Mouse (Mus musculus) left cerebral cortex, postnatal 10 days (tissue): ENCODE measurements around the gene Gpr137. TPM values are rescaled to one million over a fixed set of nuclear protein-coding genes. Genes with fewer than 3 reads are reported as not detected.

Experiments used
- DNase-seq, 2 experiments: peaks; one replicate each; pipeline ENCODE4 v3.0.0; 2021 to 2022; ENCODE audit warnings: low spot score in 2 of 2, mixed read lengths in 1 of 2; ENCODE audit errors: extremely low spot score in 1 of 2
- intact Hi-C: fragments of 180-260 bp; cut with DNase I; formaldehyde crosslinking; loops from one replicate; pipeline ENCODE4 v1.15.1; 2025
- total RNA-seq, 2 experiments: library from RNA; stranded (reverse); gene quantifications; 2 replicates each; pipeline ENCODE4 v1.2.3; 2021

Gpr137 gene
- total RNA-seq, 2 experiments from 2014 or later, result 78.7 to 79.5 TPM

- DNase-seq, result peak; percentile 81 to 87
- intact Hi-C loops, result loop anchor here (5.0 kb wide), 1 partner anchor 34 kb away; the partner anchor contains the start of genes Bad and Gpr137
Measured at GRCm38 (mm10) chr19:6975537-6976521, 33.5 kb upstream of the Gpr137 start, which contains the start of gene Plcb3. Plcb3 (minus strand) TSS chr19:6976470.

- DNase-seq, result peak; percentile 62 to 93
- intact Hi-C loops, result loop anchor here (5.0 kb wide), 1 partner anchor 32 kb away; the partner anchor contains the start of genes Bad and Gpr137
Measured at GRCm38 (mm10) chr19:6974211-6975205, 32.2 kb upstream of the Gpr137 start, which contains the start of gene Ppp1r14b. Ppp1r14b (plus strand) TSS chr19:6974968.

- intact Hi-C loops, result no loop called here
Measured at GRCm38 (mm10) chr19:6973581-6974190, 31.4 kb upstream of the Gpr137 start.

GRCm38 (mm10) chr19:6972247-6972917 is 30.1 kb upstream of the Gpr137 start:
- intact Hi-C loops, result no loop called here
- no peak for DNase-seq

More at GRCm38 (mm10) chr19:6973581-6974190, 31.4 kb upstream of the Gpr137 start:
- no peak for DNase-seq

- no peak for DNase-seq
- intact Hi-C loops, result no loop called here
Measured at GRCm38 (mm10) chr19:6971644-6972043, 29.4 kb upstream of the Gpr137 start.

- DNase-seq, result no peak
- intact Hi-C loops, result no loop called here
Measured at GRCm38 (mm10) chr19:6970460-6971085, 28.3 kb upstream of the Gpr137 start.

- intact Hi-C loops, result no loop called here
- peak in 1 of 2 experiments; percentile 82 for DNase-seq
Measured at GRCm38 (mm10) chr19:6969665-6970381, 27.5 kb upstream of the Gpr137 start.

GRCm38 (mm10) chr19:6969291-6969664 is 27.0 kb upstream of the Gpr137 start:
- no peak for DNase-seq
- intact Hi-C loops, result no loop called here

- intact Hi-C loops, result no loop called here
Measured at GRCm38 (mm10) chr19:6968491-6969271, 26.4 kb upstream of the Gpr137 start.

GRCm38 (mm10) chr19:6956461-6956860 is 14.2 kb upstream of the Gpr137 start:
- DNase-seq, result no peak
- intact Hi-C loops, result no loop called here

More at GRCm38 (mm10) chr19:6968491-6969271, 26.4 kb upstream of the Gpr137 start:
- no peak for DNase-seq

- DNase-seq, result no peak
- intact Hi-C loops, result no loop called here
Measured at GRCm38 (mm10) chr19:6955424-6955823, 13.1 kb upstream of the Gpr137 start.

GRCm38 (mm10) chr19:6954046-6954445 is 11.8 kb upstream of the Gpr137 start:
- peak in 1 of 2 experiments; percentile 68 for DNase-seq
- intact Hi-C loops, result no loop called here

GRCm38 (mm10) chr19:6952712-6953037 is 10.4 kb upstream of the Gpr137 start:
- peak in 1 of 2 experiments; percentile 72 for DNase-seq
- intact Hi-C loops, result no loop called here

- peak; percentile 71 to 88 for DNase-seq
- intact Hi-C loops, result no loop called here
Measured at GRCm38 (mm10) chr19:6951994-6952711, 9.9 kb upstream of the Gpr137 start.

- peak; percentile 93 to 95 for DNase-seq
Measured at GRCm38 (mm10) chr19:6951381-6951968, 9.2 kb upstream of the Gpr137 start.

More at GRCm38 (mm10) chr19:6951381-6951968, 9.2 kb upstream of the Gpr137 start:
- intact Hi-C loops, result no loop called here
